Mouse (Mus musculus) embryonic facial prominence, embryonic 12.5 days (tissue): ENCODE measurements around the gene Vsnl1. TPM values are rescaled to one million over a fixed set of nuclear protein-coding genes. Genes with fewer than 3 reads are reported as not detected.

Experiments
- microRNA-seq: library from miRNA; unstranded; fragments of <30 nt; microRNA quantifications from one replicate; pipeline ENCODE4, GENCODE M21; 2017
- polyA plus RNA-seq: library from polyadenylated mRNA; unstranded; fragments of >200 nt; fragmentation: Nextera tagmentation; extraction: Ambion mirVana; gene quantifications from 2 replicates; pipeline ENCODE4 v1.2.1, GENCODE M21; 2016

Vsnl1 gene
- polyA plus RNA-seq, 1 experiment from 2014 or later = 2.2 TPM

Small RNA genes lying within 50 kb of the gene (microRNA-seq; reads per million reads assigned to microRNA genes)
- gene Mir7675 = not detected

Other genes starting within 250 kb of the Vsnl1 start
- not detected in 2 replicates for gene Msgn1, start 227.6 kb downstream of the Vsnl1 start, polyA plus RNA-seq
- 11.6 and 13.2 TPM in 2 replicates for gene Gen1, start 170.8 kb downstream of the Vsnl1 start, polyA plus RNA-seq
- gene Smc6, start 170.7 kb downstream of the Vsnl1 start, polyA plus RNA-seq = 145 and 152 TPM in 2 replicates
- gene Rad51ap2, start 19.5 kb upstream of the Vsnl1 start, polyA plus RNA-seq = 0.77 and 0.85 TPM in 2 replicates